Mouse (Mus musculus): ENCODE data around the gene Gpr19.

Gene Gpr19

DNA sequence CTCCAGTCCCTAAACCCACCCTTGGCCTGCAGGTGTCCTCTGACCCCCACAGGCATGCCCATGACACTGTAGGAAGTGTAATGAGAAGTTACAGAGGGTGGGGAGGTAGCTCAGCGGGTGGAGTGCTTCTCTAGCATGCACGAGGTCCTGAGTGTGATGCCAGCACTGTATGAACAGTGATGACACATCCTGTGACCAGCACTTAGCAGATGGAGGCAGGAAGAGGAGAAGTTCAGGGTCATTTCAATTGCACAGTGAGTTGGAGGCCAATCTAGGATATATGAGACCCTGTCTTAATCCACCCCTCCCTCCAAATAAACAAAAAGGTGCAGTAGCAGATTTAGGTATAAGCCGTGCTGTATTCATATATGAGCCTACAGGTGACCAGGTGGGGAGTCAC is 48.4 kb downstream of the Gpr19 start:
- CTCF ChIA-PET: interaction anchor here in 2 of 4 experiments (1.0 to 2.1 kb wide), 5 partner anchors 10 to 191 kb away, joined by 3 to 8 read pairs (median 4); no protein-coding TSS in a partner anchor
- POLR2A ChIA-PET: interaction anchor here (0.6 to 4.7 kb wide), 19 partner anchors 10 to 433 kb away, joined by 3 to 35 read pairs (median 4); partner anchors contain the start of gene Crebl2 (in 1 of the 4)

DNA sequence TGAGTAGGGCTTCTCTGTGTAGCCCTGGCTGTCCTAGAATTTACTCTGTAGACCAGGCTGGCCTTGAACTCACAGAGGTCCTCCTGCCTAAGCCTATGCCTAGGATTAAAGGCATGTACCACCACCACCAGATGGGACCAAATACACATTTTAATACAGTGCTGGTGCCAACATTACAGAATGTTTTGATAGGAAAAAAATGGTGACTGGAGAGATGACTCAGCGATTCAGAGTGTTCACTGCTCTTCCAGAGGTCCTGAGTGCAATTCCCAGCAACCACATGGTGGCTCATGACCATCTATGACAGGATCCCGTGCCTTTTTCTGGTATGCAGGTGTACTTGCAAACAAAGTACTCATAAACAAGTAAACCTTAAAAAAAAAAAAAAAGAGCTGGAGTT is 48.9 kb downstream of the Gpr19 start:
- CTCF ChIA-PET: interaction anchor here (0.7 to 2.6 kb wide), 9 partner anchors 8 to 229 kb away, joined by 3 to 16 read pairs (median 6); no protein-coding TSS in a partner anchor

DNA sequence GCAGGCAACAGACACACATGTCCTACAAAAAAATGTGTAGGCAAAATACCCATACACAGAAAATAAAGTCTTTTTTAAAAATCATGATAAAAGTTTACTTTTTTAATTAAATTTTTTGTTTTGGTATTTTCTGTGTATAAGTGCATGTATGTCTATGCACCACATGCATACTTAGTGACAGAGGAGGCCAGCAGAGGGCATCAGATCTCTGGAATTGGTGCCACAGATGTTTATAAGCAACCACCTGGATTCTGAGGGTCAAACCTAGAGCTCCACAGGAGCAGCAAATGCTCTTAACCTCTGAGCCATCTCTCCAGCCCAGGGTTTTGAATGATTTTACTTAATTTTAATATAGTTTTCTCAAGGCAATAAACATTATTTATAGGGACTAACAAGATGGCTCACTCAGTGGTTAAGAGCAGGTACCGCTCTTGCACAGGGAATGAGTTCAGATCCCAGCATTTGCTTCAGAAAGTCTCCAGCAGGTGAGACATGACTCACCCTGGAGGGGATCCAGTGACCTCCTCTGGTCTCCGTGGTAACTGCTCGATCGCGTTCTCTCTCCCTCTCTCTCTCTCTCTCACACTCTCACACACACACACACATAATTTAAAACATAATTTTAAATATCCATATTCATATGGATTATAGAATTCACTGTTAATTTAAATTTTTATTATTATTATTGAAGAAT is 50.0 kb downstream of the Gpr19 start:
- ChIA-PET POLR2A (interaction anchor here in 3 of 4 experiments (0.7 to 4.7 kb wide), 21 partner anchors 9 to 190 kb away, joined by 3 to 35 read pairs (median 4); partner anchors contain the start of genes Cdkn1b (in 2 of the 3) and Crebl2 (in 1 of the 3)), CTCF (interaction anchor here (0.6 to 2.6 kb wide), 16 partner anchors 9 to 303 kb away, joined by 3 to 16 read pairs (median 5); no protein-coding TSS in a partner anchor)

More for the DNA sequence above, 48.9 kb downstream of the Gpr19 start:
- POLR2A ChIA-PET: interaction anchor here (0.5 to 4.7 kb wide), 29 partner anchors 8 to 473 kb away, joined by 3 to 35 read pairs (median 4); partner anchors contain the start of gene Crebl2 (in 1 of the 4)

DNA sequence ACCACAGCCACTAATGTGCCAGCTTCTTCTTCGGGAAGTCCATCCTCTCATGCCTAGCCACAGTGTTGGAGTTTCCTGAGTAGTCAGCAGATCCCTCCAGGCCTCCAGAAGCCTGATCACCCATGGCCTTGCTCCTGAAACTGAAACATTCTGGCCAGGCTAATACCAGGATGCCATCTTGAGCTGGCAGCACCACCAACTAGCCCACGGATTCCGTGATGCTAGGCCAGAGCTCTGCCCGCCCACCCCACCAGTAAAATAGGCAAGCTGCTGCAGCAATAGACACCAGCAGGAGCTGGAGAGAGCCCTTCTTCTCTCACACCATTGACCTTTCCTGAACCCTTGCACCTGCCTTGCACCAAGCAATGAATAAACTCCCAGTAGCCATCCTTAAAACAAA is 50.8 kb downstream of the Gpr19 start:
- CTCF ChIA-PET: interaction anchor here in 3 of 4 experiments (0.7 to 2.6 kb wide), 8 partner anchors 10 to 304 kb away, joined by 3 to 9 read pairs (median 5); no protein-coding TSS in a partner anchor

DNA sequence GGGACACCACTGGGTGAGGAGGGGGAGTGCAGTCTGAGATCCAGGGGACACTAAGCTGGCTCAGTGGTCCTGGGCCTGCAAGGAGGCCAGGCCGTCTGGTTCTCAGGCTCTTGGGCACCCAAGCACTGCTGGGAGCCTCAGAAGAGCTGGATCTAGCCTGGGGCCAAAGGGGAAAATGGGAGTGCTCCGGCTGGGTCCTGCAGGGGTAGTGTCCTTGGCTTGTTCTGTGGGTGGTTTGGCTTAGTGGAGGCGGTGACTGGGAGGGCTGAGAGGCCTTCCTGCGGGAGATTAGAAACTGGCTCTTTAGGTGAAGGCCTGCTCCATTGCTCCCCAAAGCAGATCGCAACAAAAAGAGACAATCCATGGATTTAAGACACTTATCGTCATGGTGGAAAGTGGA is 52.1 kb downstream of the Gpr19 start:
- ChIA-PET CTCF (interaction anchor here in 2 of 4 experiments (0.5 to 1.7 kb wide), 5 partner anchors 17 to 480 kb away, joined by 3 to 10 read pairs (median 4); no protein-coding TSS in a partner anchor), POLR2A (interaction anchor here in 3 of 4 experiments (0.6 to 3.3 kb wide), 19 partner anchors 8 to 225 kb away, joined by 3 to 15 read pairs (median 4); partner anchors contain the start of gene Crebl2 (in 2 of the 3))

More for the DNA sequence above, 50.8 kb downstream of the Gpr19 start:
- POLR2A ChIA-PET: interaction anchor here in 2 of 4 experiments (0.6 to 2.7 kb wide), 10 partner anchors 10 to 81 kb away, joined by 3 to 15 read pairs (median 3); partner anchors contain the start of genes Cdkn1b (in 1 of the 2), Crebl2 (in 1 of the 2) and Gpr19 (in 1 of the 2)

DNA sequence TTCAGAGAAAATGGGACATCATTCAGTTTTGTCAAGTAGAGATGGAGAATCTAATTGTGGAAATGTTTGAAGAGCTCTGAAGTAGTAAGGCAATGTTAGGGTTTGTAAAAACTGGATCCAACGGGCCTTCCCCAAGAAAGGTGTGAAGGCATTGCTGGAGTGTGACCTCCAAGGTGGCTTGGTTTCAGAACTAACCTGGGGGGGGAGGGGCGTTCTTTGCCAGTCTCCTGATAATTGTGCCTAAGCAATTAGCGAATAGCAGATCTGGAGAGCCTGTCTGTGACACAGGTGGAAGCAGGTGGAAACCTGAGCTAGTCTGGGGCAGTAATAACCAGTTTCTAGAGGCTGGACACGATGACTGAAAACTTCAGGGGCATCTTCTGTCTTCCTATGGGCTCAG is 52.7 kb downstream of the Gpr19 start:
- ChIA-PET POLR2A (interaction anchor here (0.5 to 3.3 kb wide), 25 partner anchors 13 to 405 kb away, joined by 3 to 15 read pairs (median 4); partner anchors contain the start of gene Crebl2 (in 2 of the 4)), CTCF (interaction anchor here in 2 of 4 experiments (0.5 to 1.7 kb wide), 5 partner anchors 17 to 479 kb away, joined by 3 to 10 read pairs (median 4); no protein-coding TSS in a partner anchor)

DNA sequence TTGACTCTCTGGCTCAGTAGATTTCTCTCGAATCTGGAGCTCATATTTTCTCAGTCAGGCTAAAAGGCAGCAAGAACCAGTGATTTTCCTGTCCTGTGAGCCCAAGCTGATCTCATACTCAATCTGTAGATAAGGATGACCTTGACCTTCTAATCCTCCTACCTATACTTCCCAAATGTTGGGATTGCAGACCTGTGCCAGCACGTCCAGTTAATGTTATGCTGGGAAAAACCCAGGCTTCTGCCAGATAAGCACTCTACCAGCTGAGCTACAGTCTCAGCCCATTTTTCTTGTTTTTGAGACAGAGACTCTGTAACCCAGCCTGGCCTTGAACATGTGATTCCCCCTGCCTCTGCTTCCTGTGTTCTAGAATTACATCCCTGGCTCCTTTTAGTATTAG is 58.0 kb downstream of the Gpr19 start:
- ChIA-PET POLR2A (interaction anchor here in 2 of 4 experiments (0.6 to 1.9 kb wide), 5 partner anchors 9 to 183 kb away, joined by 3 to 4 read pairs (median 4); partner anchors contain the start of gene Crebl2 (in 2 of the 2)), CTCF (interaction anchor here in 1 of 4 experiments (1.2 kb wide), 1 partner anchor 9 kb away, joined by 5 read pairs; no protein-coding TSS in a partner anchor)

DNA sequence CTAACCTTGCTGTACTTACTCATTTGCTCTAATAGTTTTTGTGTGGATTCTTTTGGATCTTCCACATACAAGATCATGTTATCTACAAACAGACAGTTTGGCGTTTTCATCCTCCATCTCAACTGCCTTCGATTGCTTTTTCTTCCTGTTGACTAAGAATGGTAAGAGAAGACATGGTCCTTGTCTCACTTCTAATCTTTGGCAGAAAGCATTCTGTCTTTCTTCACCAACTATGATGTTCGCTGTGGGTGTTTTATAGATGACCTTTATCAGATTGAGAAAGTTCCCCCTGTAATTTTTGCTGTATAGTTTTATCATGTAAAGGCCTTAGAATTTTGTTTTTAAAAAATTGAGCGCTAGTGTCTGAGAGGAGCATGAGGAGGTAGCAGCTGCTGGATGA is 60.3 kb downstream of the Gpr19 start:
- POLR2A ChIA-PET: no interaction called here
- CTCF ChIA-PET: no interaction called here

DNA sequence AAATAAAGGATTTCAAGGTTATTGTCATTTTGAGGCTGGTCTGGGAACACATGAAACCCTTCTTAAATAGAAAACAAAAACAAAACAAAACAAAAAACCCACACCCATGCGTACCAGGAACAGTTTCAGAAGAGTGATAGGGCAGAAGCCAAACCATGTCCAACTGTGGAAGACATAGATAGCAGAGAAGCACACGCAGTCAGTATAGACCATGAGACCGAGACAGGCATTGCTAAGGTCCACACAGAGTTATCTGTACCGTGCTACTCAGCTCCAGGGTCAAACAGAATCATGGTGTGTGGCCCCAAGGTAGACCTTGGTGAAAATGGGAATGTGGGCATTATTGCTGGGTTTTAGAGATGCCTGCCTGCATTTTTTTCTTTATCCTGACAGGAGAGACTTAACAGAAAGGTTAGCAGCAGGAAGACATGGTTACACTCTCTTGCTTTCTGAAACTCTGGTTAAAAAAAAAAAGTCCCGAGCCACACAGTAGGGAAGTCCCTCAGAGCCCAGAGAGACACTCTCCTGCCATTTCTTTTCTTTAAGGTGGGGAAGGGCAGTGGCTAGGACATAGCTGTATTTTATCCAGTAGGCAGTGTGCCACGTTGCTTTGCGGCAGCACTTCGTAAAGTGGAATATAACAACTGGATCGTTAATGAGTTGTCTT is 63.7 kb downstream of the Gpr19 start:
- CTCF ChIA-PET: interaction anchor here in 1 of 4 experiments (0.7 kb wide), 1 partner anchor 194 kb away, joined by 4 read pairs; no protein-coding TSS in a partner anchor
- POLR2A ChIA-PET: interaction anchor here in 1 of 4 experiments (0.6 kb wide), 1 partner anchor 78 kb away, joined by 3 read pairs; no protein-coding TSS in a partner anchor

DNA sequence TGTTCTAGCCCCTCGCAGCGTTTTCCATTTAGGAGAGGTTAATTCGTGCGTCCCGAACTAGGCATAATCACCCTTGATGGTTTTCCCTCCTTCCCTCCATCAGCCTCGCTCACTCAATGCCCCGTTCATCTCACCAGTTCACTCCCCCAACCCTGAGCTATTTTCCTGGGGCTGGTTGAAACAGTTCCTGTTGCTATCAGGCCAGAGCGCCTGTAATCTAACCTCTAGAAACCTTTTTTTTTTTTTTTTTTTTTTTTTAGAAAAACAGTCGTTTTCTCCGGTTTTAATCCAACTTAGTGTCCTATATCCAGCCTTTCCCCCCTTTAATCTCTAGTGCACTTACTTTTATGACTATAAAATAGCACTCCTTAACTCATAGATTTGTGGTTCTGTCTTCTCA is 67.6 kb downstream of the Gpr19 start:
- CTCF ChIA-PET: interaction anchor here in 1 of 4 experiments (0.6 to 1.3 kb wide), 2 partner anchors 36 to 210 kb away, joined by 3 to 6 read pairs; no protein-coding TSS in a partner anchor
- POLR2A ChIA-PET: interaction anchor here in 3 of 4 experiments (0.6 to 3.1 kb wide), 36 partner anchors 9 to 1361 kb away, joined by 3 to 15 read pairs (median 4); partner anchors contain the start of genes Gpr19 (in 2 of the 3) and Cdkn1b (in 1 of the 3)

DNA sequence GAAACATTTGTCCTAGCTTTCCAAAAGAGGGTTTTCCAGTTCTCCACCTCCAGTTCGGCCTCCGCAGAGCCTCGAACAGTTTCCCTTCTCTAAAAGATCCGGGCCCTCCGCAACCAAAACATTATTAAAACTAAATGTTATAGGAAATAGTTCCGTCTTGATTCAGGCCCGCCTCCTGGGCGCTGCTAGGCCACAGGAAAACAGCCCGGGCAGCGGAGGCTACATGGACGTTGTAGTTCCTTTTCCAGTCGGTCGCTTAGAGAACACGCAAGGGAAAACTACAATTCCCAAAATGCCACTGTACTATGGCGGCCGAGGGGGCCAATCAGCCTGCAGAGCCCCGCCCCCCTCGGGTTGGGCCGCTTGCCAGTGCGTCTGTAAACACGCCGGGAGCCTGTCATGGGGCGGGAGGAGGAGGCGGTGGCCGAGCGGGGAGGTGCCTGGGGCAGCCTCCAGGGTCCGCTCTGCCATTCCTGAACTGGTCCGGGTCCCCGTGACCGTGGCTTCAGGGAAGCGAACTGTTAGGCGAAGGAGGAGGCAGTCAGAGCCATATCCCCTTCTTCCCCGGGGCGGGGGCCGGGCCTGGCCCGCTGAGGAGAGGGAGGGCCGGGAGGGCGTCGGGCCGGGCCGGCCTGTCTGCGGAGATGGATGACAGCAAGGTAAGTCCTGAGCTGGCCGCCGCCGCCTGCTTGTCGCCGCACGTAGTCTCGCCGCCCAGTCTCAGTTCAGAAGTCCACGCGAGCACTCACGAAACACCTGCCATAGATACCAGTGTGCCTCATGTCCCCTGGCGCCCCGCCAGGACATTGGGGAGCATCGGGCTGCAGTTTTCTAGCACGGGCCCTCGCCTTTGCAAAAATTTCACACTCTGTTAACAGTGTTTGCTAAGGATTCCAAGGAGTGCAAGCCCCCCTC is 68.3 kb downstream of the Gpr19 start, which contains the start of gene Crebl2:
Gene Crebl2 (plus strand): TSS at position 369 of the 915 bp plus-strand sequence.
- ChIA-PET POLR2A (interaction anchor here in 3 of 4 experiments (0.6 to 3.1 kb wide), 39 partner anchors 9 to 1360 kb away, joined by 3 to 15 read pairs (median 4); partner anchors contain the start of genes Gpr19 (in 2 of the 3) and Cdkn1b (in 1 of the 3)), CTCF (interaction anchor here in 2 of 4 experiments (0.5 to 1.3 kb wide), 3 partner anchors 36 to 210 kb away, joined by 3 to 6 read pairs (median 5); no protein-coding TSS in a partner anchor)

DNA sequence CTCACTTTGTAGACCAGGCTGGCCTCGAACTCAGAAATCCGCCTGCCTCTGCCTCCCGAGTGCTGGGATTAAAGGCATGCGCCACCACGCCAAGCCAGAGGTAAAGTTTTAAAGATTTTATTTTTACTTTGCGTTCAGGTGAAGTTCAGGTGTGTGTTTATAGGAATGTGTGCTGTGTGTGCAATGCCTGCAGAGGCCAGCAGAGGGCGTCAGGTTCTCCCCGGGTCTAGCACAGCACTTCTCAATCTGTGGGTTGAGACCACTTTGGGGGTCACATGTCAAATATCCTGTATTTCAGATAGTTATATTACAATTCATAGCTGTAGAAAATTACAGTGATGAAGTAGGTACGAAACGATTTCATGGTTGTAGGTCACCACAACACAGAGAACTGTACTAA is 75.5 kb downstream of the Gpr19 start:
- POLR2A ChIA-PET: interaction anchor here in 3 of 4 experiments (0.5 to 1.1 kb wide), 7 partner anchors 16 to 240 kb away, joined by 3 to 5 read pairs (median 3); partner anchors contain the start of gene Dusp16 (in 1 of the 3)
- CTCF ChIA-PET: interaction anchor here in 3 of 4 experiments (0.7 to 1.4 kb wide), 3 partner anchors 10 to 40 kb away, joined by 3 to 4 read pairs (median 3); no protein-coding TSS in a partner anchor

DNA sequence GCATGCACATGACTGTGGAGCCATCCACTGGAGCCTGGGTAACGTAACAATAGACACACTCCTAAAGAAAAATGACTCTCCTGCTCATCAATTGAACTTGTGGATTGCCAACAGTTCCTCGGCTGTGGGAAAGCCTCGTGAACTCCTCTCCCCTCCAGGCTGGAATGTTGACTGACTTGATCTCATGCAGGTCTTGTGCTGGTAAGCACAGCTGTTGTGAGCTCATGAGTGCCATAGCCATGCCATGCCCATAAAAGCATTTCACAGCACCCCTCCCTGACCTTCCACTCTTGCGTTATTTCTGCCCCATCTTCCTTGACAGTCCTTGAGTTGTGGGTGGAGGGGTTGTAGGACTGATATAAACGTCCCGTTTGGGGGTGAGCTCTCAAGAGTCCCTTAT is 78.0 kb downstream of the Gpr19 start:
- POLR2A ChIA-PET: interaction anchor here in 2 of 4 experiments (0.8 to 6.3 kb wide), 4 partner anchors 14 to 108 kb away, joined by 3 to 59 read pairs (median 8); no protein-coding TSS in a partner anchor
- CTCF ChIA-PET: interaction anchor here in 2 of 4 experiments (0.7 to 1.0 kb wide), 2 partner anchors 9 to 26 kb away, joined by 3 read pairs; no protein-coding TSS in a partner anchor

DNA sequence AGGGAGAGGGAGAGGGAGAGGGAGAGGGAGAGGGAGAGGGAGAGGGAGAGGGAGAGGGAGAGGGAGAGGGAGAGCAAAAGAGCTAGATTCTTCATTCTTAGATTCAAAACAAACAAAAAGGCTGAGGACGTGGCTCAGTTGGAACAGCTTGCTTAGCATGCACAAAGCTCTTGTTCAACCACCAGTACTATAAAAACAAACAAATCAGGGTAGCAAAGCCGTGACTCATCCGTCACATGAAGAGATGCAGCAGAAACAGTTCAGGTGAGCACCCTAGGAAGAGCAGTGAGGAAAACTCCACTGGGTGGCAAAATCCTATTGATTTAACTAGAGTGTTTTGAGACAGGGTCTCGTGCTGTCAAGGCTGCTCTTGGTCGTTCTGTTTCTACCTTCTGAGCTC is 78.6 kb downstream of the Gpr19 start:
- POLR2A ChIA-PET: interaction anchor here in 3 of 4 experiments (0.6 to 6.3 kb wide), 6 partner anchors 13 to 109 kb away, joined by 3 to 59 read pairs (median 4); no protein-coding TSS in a partner anchor
- CTCF ChIA-PET: interaction anchor here in 1 of 4 experiments (0.7 kb wide), 1 partner anchor 9 kb away, joined by 3 read pairs; no protein-coding TSS in a partner anchor
